Mouse (Mus musculus) bone marrow, adult 2 months (tissue): ENCODE data around the gene Inha.

Experiments used
- CTCF ChIP-seq: fragments of 200-500 bp; IDR thresholded peaks from 2 replicates; pipeline ENCODE4 v1.5.1; 2011; ENCODE audit warnings: low read length, control low read depth; ENCODE audit not compliant: control insufficient read depth, insufficient read depth
- POLR2A ChIP-seq: fragments of 200-500 bp; IDR thresholded peaks from 2 replicates; pipeline ENCODE4 v1.6.1; 2011; ENCODE audit warnings: low read depth, mild to moderate bottlenecking, control low read depth, low read length, borderline replicate concordance; ENCODE audit not compliant: control insufficient read depth

DNA sequence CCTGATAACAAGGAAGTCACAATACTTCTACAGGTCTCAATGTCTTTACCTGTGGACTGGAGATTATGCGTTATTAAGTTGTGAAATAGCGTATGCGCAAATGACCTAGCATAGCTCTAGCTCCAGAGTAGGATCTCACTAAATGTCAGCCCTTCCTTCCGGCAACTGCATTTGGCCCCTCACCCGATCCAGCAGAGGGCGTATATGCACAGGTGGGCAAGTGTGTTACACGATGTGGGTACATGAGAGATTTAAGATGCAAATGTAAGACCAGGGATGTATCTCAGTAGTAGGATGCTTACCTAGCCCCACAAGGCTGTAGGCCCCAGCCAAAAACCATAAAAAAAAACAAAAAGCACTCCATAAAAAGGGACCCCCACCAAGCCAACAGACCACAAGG, 7.4 kb upstream of the Inha start:
- TF ChIP-seq POLR2A: no peak
- no peak for TF ChIP-seq CTCF
